26 mouse cellular contexts compared by ENCODE assay signal in genomic region chr11:105936974-105937373, GRCm38 (mm10). TPM values are rescaled to one million over a fixed set of nuclear protein-coding genes. Genes with fewer than 3 reads are reported as not detected.
A peak's percentile ranks its signal among the peaks of the same experiment; 100 is the strongest.
DNase-seq lines count a peak whose midpoint lies in the region; TF ChIP-seq lines count a peak whose summit lies in the region.
"Had no signal": no experiment of that assay in that cellular context is flagged by ENCODE, and none has a peak within 500 bp of the region (broad histone marks: within the 10 kb centered on the region; RNA-seq: fewer than 3 reads in every experiment).

No protein-coding gene starts in this region.

- no peaks in the 10 kb centered on the region for H3K27me3 ChIP-seq in testis, adult 2 months (ENCODE audit: control insufficient read depth, insufficient read depth, low read length)
- H3K27me3 ChIP-seq: embryonic facial prominence, embryonic 13.5 days; embryonic facial prominence, embryonic 15.5 days had no signal

- no peaks in the 10 kb centered on the region for H3K36me3 ChIP-seq in testis, adult 2 months (ENCODE audit: control insufficient read depth, insufficient read depth, low read length)
- H3K36me3 ChIP-seq: embryonic facial prominence, embryonic 13.5 days; embryonic facial prominence, embryonic 15.5 days; forebrain, embryonic 10.5 days had no signal

- TF ChIP-seq POLR2A in testis, adult 2 months (IDR thresholded peaks at IDR 0.05; ENCODE audit: control insufficient read depth, low read depth, low read length): no peak

- H3K27ac ChIP-seq in testis, adult 2 months (ENCODE audit: control insufficient read depth, insufficient read depth, low read depth, low read length): peak overlapping the region; percentile 46
- H3K27ac ChIP-seq: embryonic facial prominence, embryonic 13.5 days; embryonic facial prominence, embryonic 15.5 days; forebrain, embryonic 10.5 days; forebrain, embryonic 12.5 days had no signal

- no peak overlapping the region for H3K4me3 ChIP-seq in testis, adult 2 months (ENCODE audit: control insufficient read depth, low read depth, low read length)
- H3K4me3 ChIP-seq: embryonic facial prominence, embryonic 13.5 days; embryonic facial prominence, embryonic 15.5 days; erythroblast, embryonic 14.5 days; forebrain, embryonic 10.5 days; forebrain, embryonic 12.5 days had no signal

- DNase-seq in heart, adult 11 months: peak; percentile 92
- DNase-seq in heart, adult 8-10 months (ENCODE audit: low spot score): no peak
- DNase-seq in testis, postnatal 10 days (ENCODE audit: low spot score): no peak
- DNase-seq: adrenal gland, postnatal 25 days; cerebellum, adult 11 months; cerebellum, adult 8-10 months; cerebellum, adult 9-11 months; cerebellum, postnatal 36 days; embryo, embryonic 11 days had no signal

- no peak for TF ChIP-seq CTCF in testis, adult 2 months (IDR thresholded peaks at IDR 0.05; ENCODE audit: control insufficient read depth, insufficient read depth, insufficient replicate concordance, low read depth, low read length)

- no peaks in the 10 kb centered on the region; the same call in 1 of the 2 replicates for H3K4me1 ChIP-seq in testis, adult 2 months (ENCODE audit: control insufficient read depth, insufficient read depth, low read length)
- H3K4me1 ChIP-seq: embryonic facial prominence, embryonic 13.5 days had no signal

RNA-seq across cellular contexts. Expression of gene Cyb561, which starts 16.2 kb away (rescaled TPM):
- 10 to 100 TPM in 1 of 4 experiments, 1 to 10 TPM in 3; 7.5 to 11.0 (median 8.7) TPM for total RNA-seq in heart, adult 8-10 months (2022)
- 21.8 and 36.1 TPM in 2 replicates for polyA plus RNA-seq in testis, adult 2 months (2012; rRNA removed)

RNA-seq across cellular contexts. Expression of gene Ace, which starts 30.8 kb away (rescaled TPM):
- total RNA-seq in heart, adult 8-10 months (2022): 10 to 100 TPM; 13.9 to 25.6 (median 19.4) TPM
- 389 and 421 TPM in 2 replicates for polyA plus RNA-seq in testis, adult 2 months (2012; rRNA removed)
- total RNA-seq: MEL had no signal
- polyA plus RNA-seq: erythroblast, embryonic 14.5 days had no signal

RNA-seq across cellular contexts. Expression of gene Ace3, which starts 57.5 kb away (rescaled TPM):
- not detected for total RNA-seq in heart, adult 8-10 months (2022)
- polyA plus RNA-seq in testis, adult 2 months (2012; rRNA removed): 78.7 and 82.6 TPM in 2 replicates
- total RNA-seq: adrenal gland, adult 2 months; adrenal gland, postnatal 10 days; adrenal gland, postnatal 25 days; adrenal gland, postnatal 4 days; common myeloid progenitor, adult 5-6 weeks; ES-E14; MEL had no signal
- polyA plus RNA-seq: adrenal gland, adult 2 months; brain, embryonic 14.5 days; C2C12; embryonic facial prominence, embryonic 11.5 days; embryonic facial prominence, embryonic 13.5 days; embryonic facial prominence, embryonic 15.5 days; erythroblast, embryonic 14.5 days; forebrain, embryonic 10.5 days; forebrain, embryonic 12.5 days; forebrain, embryonic 14.5 days; forebrain, embryonic 16.5 days had no signal
